Mouse (Mus musculus): ENCODE data around the gene Kcnq4.

DNA sequence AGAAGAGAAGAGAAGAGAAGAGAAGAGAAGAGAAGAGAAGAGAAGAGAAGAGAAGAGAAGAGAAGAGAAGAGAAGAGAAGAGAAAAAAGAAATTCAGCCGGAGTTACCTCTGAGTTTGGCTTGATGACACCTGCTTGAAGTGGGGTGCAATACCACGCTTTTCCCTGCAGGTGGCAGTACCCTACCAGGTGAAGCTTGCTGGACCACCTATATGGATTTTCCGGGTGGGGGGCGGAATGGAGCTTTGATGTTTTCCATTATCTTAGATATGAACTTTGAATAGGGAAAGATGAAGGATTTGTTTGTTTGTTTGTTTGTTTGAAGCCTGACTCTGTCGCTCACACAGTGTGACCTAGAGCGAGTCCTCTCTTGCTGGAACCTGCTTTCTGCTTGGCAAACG, 67.5 kb downstream of the Kcnq4 start:
- TF ChIP-seq CTCF (conservative IDR thresholded peaks at IDR 0.05; ENCODE audit: low read length) (peak; percentile 82), POU5F1 (IDR thresholded peaks at IDR 0.05; ENCODE audit: borderline replicate concordance, low read length) (no peak)
